Mouse (Mus musculus): ENCODE results near the gene Josd2. TPM values are rescaled to one million over a fixed set of nuclear protein-coding genes. Genes with fewer than 3 reads are reported as not detected.

Josd2 gene
- total RNA-seq (2021), result 10 to 100 TPM; 70.3 to 79.0 TPM

DNA sequence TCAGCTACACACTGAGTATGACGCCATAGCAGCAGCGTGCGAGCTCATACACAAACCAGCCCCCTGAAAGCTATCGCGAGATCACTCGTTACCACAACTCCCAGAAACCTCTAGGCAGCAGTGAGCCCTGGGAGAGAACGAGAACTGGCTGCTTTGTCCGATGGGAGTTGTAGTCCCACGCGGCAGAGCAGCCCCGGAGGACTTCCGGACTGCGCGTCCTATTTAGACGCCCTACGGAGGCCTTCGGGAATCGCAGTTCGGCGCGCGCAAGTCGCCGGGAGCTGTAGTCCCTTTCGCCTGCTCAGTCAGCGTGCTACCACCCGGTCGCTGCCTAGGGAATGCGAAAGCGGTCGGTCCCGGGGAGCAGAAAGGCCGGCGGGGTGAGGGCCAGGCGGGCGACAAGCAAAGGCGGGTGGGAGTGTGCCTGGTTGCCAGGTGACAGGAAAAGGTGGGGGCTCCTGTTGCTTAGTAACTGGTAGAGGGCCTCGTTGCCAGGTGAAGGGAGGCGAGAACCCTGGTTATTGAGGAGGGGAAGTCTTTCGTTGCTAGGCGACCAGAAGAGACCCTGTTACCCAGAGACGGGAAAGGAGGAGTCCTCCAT is at the start of gene Josd2:
Josd2 (plus strand) TSS at position 170 of the 601 bp plus-strand sequence.
- intact Hi-C loops (cut with DNase I), result loop anchor here (5.0 kb wide), 1 partner anchor 96 kb away; no protein-coding TSS in a partner anchor
- peak; percentile 96 to 97 for DNase-seq

DNA sequence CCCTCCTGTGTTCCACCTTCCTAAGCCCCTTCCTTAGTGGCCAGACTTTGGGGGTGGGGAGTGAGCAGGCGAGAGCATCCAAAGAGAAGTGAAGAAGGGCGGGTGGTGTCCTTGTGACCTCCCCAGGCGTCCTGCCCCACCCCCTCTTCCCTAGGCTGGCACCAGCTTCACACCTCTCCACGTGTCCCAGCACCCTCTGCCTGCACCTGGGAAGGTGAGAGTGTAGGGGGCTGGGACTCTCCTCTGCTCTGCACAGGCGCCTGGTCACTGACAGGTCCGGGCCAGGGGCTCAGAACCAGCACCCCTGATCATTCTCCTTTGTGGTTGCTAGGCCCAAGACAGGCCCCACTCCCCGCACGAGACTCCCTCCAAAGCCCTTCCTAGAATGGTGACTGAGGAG is 40.1 kb upstream of the Josd2 start:
- intact Hi-C loops (cut with DNase I), result no loop called here
- DNase-seq, result no peak

DNA sequence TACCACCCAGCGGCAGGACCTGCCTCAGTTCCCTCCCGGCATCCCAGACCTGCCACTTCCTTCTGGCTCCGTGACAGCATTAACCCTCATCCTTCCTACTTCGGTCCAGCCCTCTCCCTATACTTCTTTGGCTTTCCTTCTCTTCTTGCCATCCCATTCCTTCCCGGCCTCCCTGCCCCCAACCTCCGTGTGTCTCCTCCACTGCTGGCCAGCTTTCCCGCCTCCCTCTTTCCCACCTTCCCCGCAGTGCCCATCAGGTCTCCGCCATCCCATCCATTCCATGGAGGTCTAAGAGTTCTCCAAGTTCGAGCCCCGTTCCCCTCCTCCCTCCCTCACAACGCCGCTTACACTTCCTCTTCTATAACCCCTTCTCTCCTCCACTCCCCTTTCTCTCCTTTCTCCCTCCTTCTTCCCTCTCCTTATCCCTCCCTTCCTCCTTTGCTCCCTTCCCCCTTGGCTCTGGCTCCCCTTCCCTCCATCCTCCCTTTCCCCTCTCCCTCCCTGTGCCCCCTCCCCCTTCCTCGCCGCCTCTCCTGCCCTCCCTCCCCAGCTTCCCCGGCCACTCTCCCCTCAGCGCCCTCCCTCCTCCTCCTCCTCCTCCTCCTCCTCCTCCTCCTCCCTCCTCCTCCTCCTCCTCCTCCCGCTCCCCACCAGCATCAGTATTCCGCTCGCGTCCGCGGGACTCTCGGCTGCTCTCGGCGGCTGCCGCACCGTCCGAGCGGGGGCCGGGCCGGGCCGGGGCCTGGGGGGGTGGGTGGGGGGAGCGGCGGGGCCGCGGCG is 39.4 kb upstream of the Josd2 start:
- DNase-seq, result no peak
- intact Hi-C loops (cut with DNase I), result no loop called here

DNA sequence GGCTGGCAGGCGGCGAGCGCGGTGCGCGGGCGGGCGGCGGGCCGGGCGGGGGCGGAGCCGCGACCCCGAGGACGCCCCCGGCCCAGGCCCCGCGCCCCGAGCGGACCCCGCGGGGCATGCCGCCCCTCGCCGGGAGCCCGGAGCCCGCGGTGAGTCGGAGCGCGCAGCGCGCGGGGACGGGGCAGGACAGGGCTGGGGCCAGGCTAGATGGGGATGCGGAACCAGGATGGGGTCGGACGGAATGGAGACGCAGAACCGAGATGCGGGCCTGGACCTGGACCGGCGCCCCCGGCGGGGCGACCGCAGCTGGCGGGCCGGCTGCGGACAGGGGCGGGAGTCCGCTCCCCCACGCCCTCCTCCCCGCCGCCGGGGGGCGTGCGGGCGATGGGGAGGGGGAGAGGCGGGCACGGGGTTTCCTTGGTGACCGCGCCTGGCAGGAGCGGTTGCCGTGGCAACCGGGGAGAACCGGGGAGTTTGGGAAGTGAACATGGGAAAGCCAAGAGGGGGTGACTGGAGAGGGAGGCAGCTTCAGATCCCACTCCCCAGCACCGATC is 38.7 kb upstream of the Josd2 start, which contains the start of gene Lrrc4b:
Lrrc4b (plus strand) TSS at position 51 of the 554 bp plus-strand sequence.
- DNase-seq, result no peak
- intact Hi-C loops (cut with DNase I), result no loop called here

DNA sequence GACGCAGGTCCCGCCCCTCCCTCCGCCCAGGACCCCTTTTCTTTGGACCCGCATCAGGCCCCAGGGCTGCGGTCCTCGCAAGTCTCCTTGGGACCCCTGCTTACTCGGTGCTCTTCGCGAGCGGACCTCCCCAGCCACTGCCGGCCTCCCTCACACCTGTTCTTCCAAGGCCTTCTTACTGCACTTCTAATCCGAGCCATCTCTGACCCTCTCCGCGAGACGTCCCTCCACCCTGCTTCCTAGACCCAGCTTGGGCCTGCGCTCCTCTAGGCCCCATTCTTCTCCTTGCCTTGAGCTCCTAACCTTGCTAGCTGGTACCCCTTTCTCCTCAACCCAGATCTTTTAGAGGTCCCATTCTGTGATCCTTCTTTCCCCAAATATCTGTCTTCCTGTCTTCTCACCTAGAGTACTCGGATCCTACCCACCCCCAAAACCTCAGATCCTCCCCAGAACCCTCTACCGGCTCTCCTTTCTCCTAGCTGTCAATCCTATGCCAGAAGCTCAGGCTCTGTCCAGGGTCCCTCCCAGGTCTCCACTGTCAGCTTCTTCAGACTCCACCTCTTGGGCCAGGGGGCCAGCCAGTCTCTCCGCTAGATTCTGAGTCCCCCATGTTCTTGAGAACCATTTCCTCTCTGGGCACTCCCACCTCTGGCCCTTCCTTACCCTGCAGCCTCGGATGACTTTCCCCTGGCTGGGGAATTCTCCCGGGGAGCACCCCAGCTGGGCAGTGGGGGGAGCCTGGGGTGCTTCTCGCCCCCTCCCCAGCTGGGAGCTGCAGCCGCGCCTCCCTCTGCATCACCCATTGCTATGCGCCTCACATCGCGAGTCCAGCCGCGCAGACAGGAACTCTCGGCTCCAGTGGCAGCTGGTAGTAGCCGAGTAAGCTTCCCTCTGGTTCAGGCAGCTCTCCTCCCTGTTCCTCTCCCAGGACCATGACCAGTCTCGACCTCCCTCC is 38.0 kb upstream of the Josd2 start:
- intact Hi-C loops (cut with DNase I), result no loop called here

DNA sequence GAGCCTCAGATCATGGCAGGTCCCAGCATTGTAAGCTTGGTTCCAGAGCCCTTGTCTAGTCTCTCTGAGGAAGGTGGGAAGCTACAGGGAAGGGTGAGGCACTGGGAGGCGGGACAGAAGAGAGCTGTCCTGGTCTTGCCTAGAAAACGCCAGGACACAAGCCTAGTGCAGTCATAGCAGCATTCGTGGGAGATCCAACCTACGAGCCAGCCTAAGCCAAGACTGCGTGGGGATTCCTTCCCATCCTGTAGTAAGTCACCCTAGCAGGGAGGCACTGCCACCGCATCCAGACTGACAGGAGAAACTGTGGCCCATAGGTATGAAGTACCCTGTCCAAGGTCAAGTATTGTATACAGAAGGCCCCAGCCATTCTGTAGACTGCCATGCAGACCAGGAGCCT is 35.2 kb upstream of the Josd2 start:
- no peak for DNase-seq
- intact Hi-C loops (cut with DNase I), result no loop called here

More for the DNA sequence above, 38.0 kb upstream of the Josd2 start:
- no peak for DNase-seq

- intact Hi-C loops (cut with DNase I), result no loop called here
- DNase-seq, result no peak
Measured at GRCm38 (mm10) chr7:44433371-44433770, 34.4 kb upstream of the Josd2 start.

DNA sequence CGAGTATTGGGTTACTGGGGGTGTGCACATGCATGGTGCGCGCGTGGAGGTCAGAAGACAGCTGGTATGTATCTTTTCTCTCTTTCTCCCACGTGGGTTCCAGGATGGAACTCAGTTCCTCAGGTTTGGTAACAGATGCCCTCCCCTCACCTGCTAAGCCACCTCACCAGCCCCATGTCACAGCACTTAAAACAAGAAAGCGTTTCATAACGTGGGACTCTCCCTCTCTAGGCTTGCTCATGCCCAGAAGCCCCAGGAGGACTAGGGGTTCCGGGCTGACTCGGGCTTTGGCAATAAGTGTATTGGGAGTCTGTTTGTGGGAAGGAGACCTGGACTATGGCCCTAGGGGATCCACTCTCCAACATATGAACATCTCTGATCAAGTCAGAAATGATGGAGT is 33.7 kb upstream of the Josd2 start:
- intact Hi-C loops (cut with DNase I), result no loop called here
- no peak for DNase-seq

- DNase-seq, result no peak
Measured at GRCm38 (mm10) chr7:44435796-44436195, 32.0 kb upstream of the Josd2 start.

DNA sequence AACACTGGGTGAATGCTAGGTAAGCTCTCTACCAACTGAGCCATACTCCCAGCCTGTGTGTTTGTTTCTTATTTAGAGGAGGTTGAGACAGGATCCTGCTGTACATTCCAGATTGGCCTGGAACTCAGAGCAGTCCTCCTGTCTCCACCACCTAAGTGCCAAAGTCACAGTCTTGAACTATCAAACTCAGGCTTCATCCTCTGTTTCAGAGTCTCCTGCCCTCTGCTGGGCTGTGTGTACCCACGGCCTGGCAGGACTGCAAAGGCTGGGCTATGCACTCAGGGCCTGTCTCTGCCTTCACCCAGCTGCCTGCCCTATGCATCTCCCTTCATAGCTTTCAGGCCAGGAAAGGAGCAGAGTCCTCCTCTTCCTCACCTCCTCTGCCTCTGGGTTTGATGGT is 31.5 kb upstream of the Josd2 start:
- intact Hi-C loops (cut with DNase I), result no loop called here
- DNase-seq, result no peak

More at GRCm38 (mm10) chr7:44435796-44436195, 32.0 kb upstream of the Josd2 start:
- intact Hi-C loops (cut with DNase I), result no loop called here

- DNase-seq, result no peak
- intact Hi-C loops (cut with DNase I), result no loop called here
Measured at GRCm38 (mm10) chr7:44437188-44437587, 30.6 kb upstream of the Josd2 start.

GRCm38 (mm10) chr7:44437933-44438332 is 29.8 kb upstream of the Josd2 start:
- intact Hi-C loops (cut with DNase I), result no loop called here
- no peak for DNase-seq

DNA sequence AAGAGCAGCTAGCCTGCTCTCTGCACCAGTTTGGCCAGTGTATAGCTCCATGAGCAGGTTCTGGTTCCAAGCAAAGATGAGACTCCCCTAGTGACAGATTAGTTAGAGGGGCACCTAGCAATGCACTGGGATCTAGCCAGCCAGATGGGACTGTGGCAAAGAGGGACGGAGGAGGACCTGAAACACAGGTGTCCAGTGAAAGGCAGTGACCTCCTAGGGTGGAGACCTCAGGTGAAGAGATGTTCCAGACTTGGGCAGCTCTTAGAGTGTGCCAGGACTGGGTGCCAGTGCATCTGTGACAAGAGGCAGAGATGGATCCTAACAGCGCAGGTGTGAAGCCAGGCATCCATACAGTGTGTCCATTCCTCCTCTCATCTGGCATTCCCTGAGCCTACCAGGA is 28.1 kb upstream of the Josd2 start:
- DNase-seq, result no peak
- intact Hi-C loops (cut with DNase I), result no loop called here

- DNase-seq, result no peak
- intact Hi-C loops (cut with DNase I), result no loop called here
Measured at GRCm38 (mm10) chr7:44440479-44440878, 27.3 kb upstream of the Josd2 start.

DNA sequence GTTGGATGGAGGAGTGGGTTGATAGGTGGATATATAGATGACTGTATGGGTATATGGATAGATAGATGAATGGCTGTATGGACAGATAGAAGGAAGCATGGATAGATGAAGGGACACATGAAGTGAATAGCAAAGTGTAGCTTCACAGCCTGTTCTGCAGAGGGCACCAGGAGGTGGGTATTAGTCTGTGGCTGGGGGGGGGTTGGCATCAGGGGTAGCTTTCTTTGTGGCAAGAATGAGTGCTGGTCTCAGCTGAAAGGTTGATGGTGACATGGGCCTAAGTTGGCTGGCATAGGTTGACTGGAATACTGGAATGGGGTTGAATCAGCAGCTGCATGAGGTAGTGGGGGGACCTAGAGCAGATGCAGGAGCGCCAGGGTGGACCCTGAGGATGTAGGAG is 26.6 kb upstream of the Josd2 start:
- no peak for DNase-seq
- intact Hi-C loops (cut with DNase I), result no loop called here

DNA sequence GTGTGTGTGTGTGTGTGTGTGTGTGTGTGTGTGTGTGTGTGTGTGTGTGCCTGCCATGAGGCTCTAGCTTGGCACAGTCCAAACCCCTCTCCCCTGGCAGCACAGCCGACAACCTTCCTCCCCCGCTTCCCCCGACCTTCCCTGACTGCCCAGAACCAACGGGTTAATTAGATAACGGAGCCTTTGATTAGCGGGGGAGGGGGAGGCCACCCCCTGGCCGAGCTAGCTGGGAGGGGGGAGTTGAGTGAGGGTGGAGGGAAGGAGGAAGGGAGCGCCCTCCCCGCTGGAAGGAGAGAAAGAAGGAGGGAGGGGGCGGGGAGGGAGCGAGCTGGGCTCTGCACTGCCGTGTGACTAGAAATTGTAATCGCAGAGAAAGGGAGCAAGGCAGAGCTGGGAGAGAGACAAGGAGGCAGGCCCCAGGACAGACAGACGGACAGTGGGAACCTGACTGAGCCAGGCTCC is 26.1 kb upstream of the Josd2 start:
- intact Hi-C loops (cut with DNase I), result no loop called here

DNA sequence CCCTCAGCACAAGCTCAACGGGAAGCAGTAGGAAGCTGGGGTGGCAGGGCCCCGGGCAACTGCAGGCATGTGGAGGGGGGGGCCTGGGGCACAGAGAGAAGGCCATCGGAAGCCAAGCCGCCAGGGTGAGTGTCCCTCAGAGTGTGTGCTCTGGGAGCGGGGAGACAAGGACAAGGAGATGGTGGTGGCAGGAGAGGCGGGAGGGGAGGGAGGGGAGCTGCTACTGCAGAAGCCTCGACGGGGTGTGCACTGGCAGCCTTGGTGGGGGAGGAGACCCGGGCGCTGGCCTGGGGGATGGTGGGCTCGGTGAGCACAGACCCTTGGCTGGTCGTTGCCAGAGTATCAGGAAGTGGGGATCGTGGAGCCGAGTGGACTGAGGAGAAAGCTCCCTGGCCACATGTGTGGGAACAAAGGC is 25.4 kb upstream of the Josd2 start:
- no peak for DNase-seq
- intact Hi-C loops (cut with DNase I), result no loop called here

More for the DNA sequence above, 26.1 kb upstream of the Josd2 start:
- DNase-seq, result peak in 1 of 2 experiments; percentile 42

- intact Hi-C loops (cut with DNase I), result no loop called here
- no peak for DNase-seq
Measured at GRCm38 (mm10) chr7:44443268-44444173, 24.3 kb upstream of the Josd2 start.

- DNase-seq, result peak in 1 of 2 experiments; percentile 48
Measured at GRCm38 (mm10) chr7:44444886-44445527, 22.8 kb upstream of the Josd2 start.

More at GRCm38 (mm10) chr7:44444886-44445527, 22.8 kb upstream of the Josd2 start:
- intact Hi-C loops (cut with DNase I), result no loop called here

Data from heart, postnatal 10 days (tissue).